Mouse (Mus musculus): ENCODE results near the gene Gm10184.
"Not testable (repeated sequence)": the region's sequence is repeated elsewhere in the genome, so short reads cannot be mapped to it uniquely, and the experiment has no call there.

The Gm10184 gene

GRCm38 (mm10) chr17:89910349-89910748 is at the start of gene Gm10184:
Gm10184 (minus strand) TSS chr17:89910449.
- DNase-seq (ENCODE audit: low read depth, low spot score), result no peak

GRCm38 (mm10) chr17:89933950-89934349 is 23.7 kb upstream of the Gm10184 start:
- no peak for DNase-seq (ENCODE audit: low read depth, low spot score)

- DNase-seq (ENCODE audit: low read depth, low spot score), result no peak
Measured at GRCm38 (mm10) chr17:89907686-89908085, 2.6 kb downstream of the Gm10184 start.

- DNase-seq (ENCODE audit: low read depth, low spot score), result not testable (repeated sequence)
Measured at GRCm38 (mm10) chr17:89904701-89905100, 5.5 kb downstream of the Gm10184 start.

GRCm38 (mm10) chr17:89902767-89903166 is 7.5 kb downstream of the Gm10184 start:
- no peak for DNase-seq (ENCODE audit: low read depth, low spot score)

GRCm38 (mm10) chr17:89900610-89901009 is 9.6 kb downstream of the Gm10184 start:
- no peak for DNase-seq (ENCODE audit: low read depth, low spot score)

- DNase-seq (ENCODE audit: low read depth, low spot score), result no peak
Measured at GRCm38 (mm10) chr17:89899813-89900212, 10.4 kb downstream of the Gm10184 start.

- no peak for DNase-seq (ENCODE audit: low read depth, low spot score)
Measured at GRCm38 (mm10) chr17:89864996-89865395, 45.3 kb downstream of the Gm10184 start.
